Mouse (Mus musculus) thymus, adult 2 months (tissue): ENCODE measurements around the gene Wdr24.

Source experiments
- CTCF ChIP-seq: fragments of 200-500 bp; IDR thresholded peaks from 2 replicates; pipeline ENCODE4 v1.5.1; 2012; ENCODE audit warnings: mild to moderate bottlenecking, control low read depth, low read length, moderate library complexity, borderline replicate concordance; ENCODE audit not compliant: control insufficient read depth, poor library complexity, insufficient read depth; ENCODE audit errors: extremely low read depth
- POLR2A ChIP-seq: fragments of 200-500 bp; IDR thresholded peaks from 2 replicates; pipeline ENCODE4 v1.6.1; 2012; ENCODE audit warnings: mild to moderate bottlenecking, low read length, control low read depth, moderate library complexity; ENCODE audit not compliant: control insufficient read depth, poor library complexity, insufficient read depth; ENCODE audit errors: extremely low read depth

DNA sequence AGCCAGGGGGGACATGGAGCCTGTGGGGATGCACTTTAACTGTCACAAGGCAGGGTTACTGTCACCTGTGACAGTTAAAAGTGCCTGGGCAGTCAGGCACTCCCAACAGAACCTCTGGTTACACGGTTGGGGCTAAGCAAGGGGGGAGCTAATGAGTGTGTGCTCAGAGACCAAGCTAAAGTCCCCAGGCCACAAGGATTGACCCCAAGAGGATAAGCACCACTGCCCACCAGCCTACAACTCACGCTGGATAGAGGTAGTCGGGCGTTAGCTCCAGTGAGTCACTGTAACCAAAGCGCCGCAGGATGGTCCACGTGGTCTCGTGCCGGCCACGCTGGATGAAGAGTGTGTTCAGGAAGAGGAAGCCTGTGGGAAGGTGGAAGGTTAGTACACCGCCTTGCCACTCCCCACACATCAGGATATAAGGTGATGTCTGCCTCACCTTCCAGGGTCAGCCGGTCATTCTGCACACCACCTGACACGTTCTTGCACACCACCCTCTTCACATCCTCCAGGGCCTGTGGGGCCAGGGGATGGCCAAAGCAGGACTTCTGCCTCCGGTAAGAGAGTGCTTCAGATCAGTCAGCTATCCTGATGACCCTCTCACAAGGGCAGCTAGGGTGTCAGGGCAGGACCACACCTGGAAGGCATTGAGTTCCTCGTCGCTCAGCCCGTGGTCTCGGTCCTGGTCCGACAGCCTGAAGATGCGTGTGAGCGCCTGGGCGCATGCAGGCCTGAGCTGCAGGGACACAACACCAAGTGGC is 17.9 kb downstream of the Wdr24 start, which contains the start of gene Gm20683:
- TF ChIP-seq CTCF: no peak
- TF ChIP-seq POLR2A: no peak
